Comparison of ENCODE assay signal across 22 mouse cellular contexts in the genomic region with DNA sequence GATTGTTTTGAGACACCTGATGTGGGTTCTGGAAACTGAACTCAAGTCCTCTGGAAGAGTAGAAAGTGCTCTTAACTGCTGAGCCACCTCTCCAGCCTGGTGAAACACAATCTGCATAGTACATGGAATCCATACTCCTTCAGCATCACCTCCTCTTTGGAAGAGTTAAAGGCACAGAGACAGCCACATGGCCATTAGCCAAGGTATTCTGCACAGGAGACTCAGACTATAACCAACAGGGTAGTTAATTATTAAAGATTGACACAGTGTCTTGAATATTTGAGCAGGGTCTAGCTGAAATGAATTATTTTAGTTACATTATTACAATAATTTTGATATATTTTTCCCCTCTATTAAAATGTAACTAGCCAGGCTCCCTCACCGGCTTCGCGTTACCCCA.
"Had no signal": no experiment of that assay in that cellular context is flagged by ENCODE, and none has a peak within 500 bp of the region (broad histone marks: within the 10 kb centered on the region; RNA-seq: fewer than 3 reads in every experiment).

No protein-coding gene starts in this region.

- H3K9ac ChIP-seq: limb, embryonic 13.5 days; liver, embryonic 14.5 days; liver, postnatal 0 days; lung, embryonic 15.5 days; midbrain, embryonic 13.5 days; neural tube, embryonic 13.5 days; stomach, embryonic 15.5 days had no signal

- H3K4me3 ChIP-seq: limb, embryonic 10.5 days; limb, embryonic 13.5 days; lung, embryonic 15.5 days; megakaryocyte, embryonic 14.5 days; midbrain, embryonic 10.5 days; midbrain, embryonic 13.5 days; myocyte; neural tube, embryonic 13.5 days; stomach, embryonic 15.5 days had no signal

- H3K27me3 ChIP-seq: limb, embryonic 13.5 days; lung, embryonic 15.5 days; neural tube, embryonic 13.5 days; stomach, embryonic 15.5 days had no signal

- H3K4me2 ChIP-seq: limb, embryonic 13.5 days; lung, embryonic 15.5 days; midbrain, embryonic 13.5 days; neural tube, embryonic 13.5 days; stomach, embryonic 15.5 days had no signal

- ATAC-seq: intestine, postnatal 0 days; liver, postnatal 0 days; midbrain, embryonic 13.5 days; midbrain, embryonic 16.5 days had no signal

- H3K27ac ChIP-seq: limb, embryonic 10.5 days; limb, embryonic 13.5 days; liver, embryonic 14.5 days; lung, embryonic 15.5 days; midbrain, embryonic 10.5 days; midbrain, embryonic 13.5 days; neural tube, embryonic 13.5 days; stomach, embryonic 15.5 days had no signal

- DNase-seq: layer of hippocampus, adult 9-11 months; liver; liver, postnatal 0 days; lung, postnatal 10 days; lung, postnatal 36 days; retina, postnatal 1 day; right cerebral cortex, postnatal 25 days; spleen, adult 18-20 months; thymus, adult 18-20 months; thymus, postnatal 36 days had no signal

- H3K9me3 ChIP-seq: limb, embryonic 13.5 days; lung, embryonic 15.5 days; stomach, embryonic 15.5 days had no signal

- H3K4me1 ChIP-seq: limb, embryonic 10.5 days; limb, embryonic 13.5 days; lung, embryonic 15.5 days; midbrain, embryonic 10.5 days; midbrain, embryonic 13.5 days; neural tube, embryonic 13.5 days; stomach, embryonic 15.5 days had no signal

- H3K36me3 ChIP-seq: limb, embryonic 10.5 days; limb, embryonic 13.5 days; lung, embryonic 15.5 days; midbrain, embryonic 10.5 days; stomach, embryonic 15.5 days had no signal
